Mouse (Mus musculus) CH12.LX (cell line): ENCODE data around the gene Commd1.

ENCODE experiments used
- CTCF ChIP-seq, 2 experiments: IDR thresholded peaks in 1 of 2; conservative IDR thresholded peaks in 1 of 2; 2 replicates each; pipeline ENCODE4 v1.5.1; 2011 to 2012; ENCODE audit warnings: low read depth in 2 of 2, low read length in 2 of 2, improper control_type of control experiment in 1 of 2, inconsistent platforms in 1 of 2, mild to moderate bottlenecking in 1 of 2, moderate library complexity in 1 of 2
- EP300 ChIP-seq: IDR thresholded peaks from 2 replicates; pipeline ENCODE4 v1.6.1; 2011; ENCODE audit warnings: low read length, improper control_type of control experiment
- MAX ChIP-seq: IDR thresholded peaks from 2 replicates; pipeline ENCODE4 v1.6.1; 2011; ENCODE audit warnings: low read length, improper control_type of control experiment
- POLR2A ChIP-seq: IDR thresholded peaks from 2 replicates; pipeline ENCODE4 v1.6.1; 2011; ENCODE audit warnings: low read depth, mild to moderate bottlenecking, improper control_type of control experiment, low read length
- SIN3A ChIP-seq: IDR thresholded peaks from 2 replicates; pipeline ENCODE4 v1.6.1; 2012; ENCODE audit warnings: low read length, improper control_type of control experiment, inconsistent platforms
- TCF12 ChIP-seq: IDR thresholded peaks from 2 replicates; pipeline ENCODE4 v1.6.1; 2014; ENCODE audit warnings: low read depth, mild to moderate bottlenecking, inconsistent platforms, low read length, improper control_type of control experiment

DNA sequence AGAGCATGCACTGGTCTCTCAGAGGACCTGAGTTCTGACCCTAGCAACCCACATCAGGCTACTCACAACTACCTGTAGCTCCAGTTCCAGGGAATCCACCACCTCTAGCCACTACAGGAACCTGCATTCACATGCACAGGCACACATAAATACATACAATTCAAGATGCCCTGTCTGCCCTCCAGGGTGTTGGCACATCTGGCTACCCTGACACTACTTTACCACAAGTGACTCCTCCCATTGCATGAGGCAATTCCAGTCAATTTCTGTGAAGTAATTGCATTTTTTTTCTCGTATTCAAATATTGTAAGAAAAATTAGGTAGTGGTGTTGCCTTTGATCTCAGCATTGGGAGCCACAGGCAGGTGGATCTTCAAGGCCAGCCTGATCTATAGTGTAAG lies 3.0 kb downstream of the Commd1 start:
- TF ChIP-seq POLR2A (no peak), CTCF (conservative IDR thresholded peaks at IDR 0.05 in 1 of 2, IDR thresholded peaks at IDR 0.05 in 1 of 2; ENCODE audit: low read depth in 2 of 2, low read length in 2 of 2) (no peak), MAX (no peak), SIN3A (no peak), TCF12 (no peak), EP300 (no peak)
